Mouse (Mus musculus) intestine, embryonic 16.5 days (tissue): ENCODE results near the gene Vtn. TPM values are rescaled to one million over a fixed set of nuclear protein-coding genes. Genes with fewer than 3 reads are reported as not detected.
A peak's percentile ranks its signal among the peaks of the same experiment; 100 is the strongest.

ENCODE experiments used
- ATAC-seq: fragments of 200-750 bp; cut with Nextera tagmentation; 2 replicates; pipeline ENCODE4 v1.8.0; 2017; ENCODE audit warnings: moderate TSS enrichment, moderate library complexity
- H3K27ac ChIP-seq: fragments of 300-500 bp; sonication (generic); 2 replicates; pipeline ENCODE4 v1.5.1; 2014; ENCODE audit warnings: mild to moderate bottlenecking, low read length
- H3K27me3 ChIP-seq: fragments of 300-500 bp; sonication (generic); replicated peaks from 2 replicates; pipeline ENCODE4 v1.6.1; 2014; ENCODE audit warnings: low read length, control low read depth, mixed read lengths; ENCODE audit not compliant: control insufficient read depth, insufficient read depth
- H3K36me3 ChIP-seq: fragments of 300-500 bp; sonication (generic); 2 replicates; pipeline ENCODE4 v1.6.1; 2014; ENCODE audit warnings: low read length, control low read depth; ENCODE audit not compliant: control insufficient read depth, insufficient read depth
- H3K4me1 ChIP-seq: fragments of 300-500 bp; sonication (generic); 2 replicates; pipeline ENCODE4 v1.6.1; 2014; ENCODE audit warnings: low read length, control low read depth, mixed read lengths; ENCODE audit not compliant: control insufficient read depth, insufficient read depth
- H3K4me2 ChIP-seq: fragments of 300-500 bp; sonication (generic); 2 replicates; pipeline ENCODE4 v1.6.1; 2014; ENCODE audit warnings: low read depth, low read length, control low read depth
- H3K4me3 ChIP-seq: fragments of 300-500 bp; sonication (generic); 2 replicates; pipeline ENCODE4 v1.5.1; 2014; ENCODE audit warnings: mild to moderate bottlenecking, low read length
- H3K9ac ChIP-seq: fragments of 300-500 bp; sonication (generic); 2 replicates; pipeline ENCODE4 v1.6.1; 2014; ENCODE audit warnings: low read depth, low read length
- H3K9me3 ChIP-seq: fragments of 300-500 bp; sonication (generic); 2 replicates; pipeline ENCODE4 v1.6.1; 2016; ENCODE audit warnings: low read length, control low read depth; ENCODE audit not compliant: control insufficient read depth
- WGBS: fragments of 180-500 bp; shearing (Covaris S2); extraction: QIAGEN DNeasy Blood & Tissue Kit; methylation state at CpG from one replicate; pipeline ENCODE4 v1.1.7; 2014; 5-methylcytosine and 5-hydroxymethylcytosine counted together
- polyA plus RNA-seq: library from polyadenylated mRNA; unstranded; fragments of >200 nt; fragmentation: Nextera tagmentation; extraction: Ambion mirVana; gene quantifications from 2 replicates; pipeline ENCODE4 v1.2.1, GENCODE M21; 2015

Gene Vtn
- polyA plus RNA-seq, 1 experiment from 2014 or later, result 29.3 TPM

DNA sequence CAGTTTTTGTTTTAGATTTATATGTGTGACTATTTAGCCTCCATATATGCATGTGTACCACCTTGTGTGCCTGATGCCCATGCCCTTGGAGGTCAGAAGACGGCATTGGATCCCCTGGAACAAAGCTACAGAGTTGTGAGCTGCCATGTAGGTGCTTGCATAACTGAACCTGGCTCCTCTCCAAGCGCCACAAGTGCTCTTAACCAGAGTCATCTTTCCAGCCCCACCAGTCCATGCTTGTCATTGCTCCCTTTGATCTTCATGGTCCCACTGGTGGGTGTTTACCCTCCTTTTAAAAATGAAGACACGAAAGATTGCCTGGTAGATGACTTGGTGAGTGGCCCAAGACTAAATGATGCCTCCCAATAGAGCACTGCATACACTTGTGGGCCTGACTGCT is 41.5 kb downstream of the Vtn start:
- Histone ChIP-seq H3K27me3 (no peaks in the 10 kb centered on the region), H3K27ac (no peak overlapping the region), H3K4me3 (no peak overlapping the region), H3K4me2 (no peak overlapping the region), H3K36me3 (no peaks in the 10 kb centered on the region; the same call in 1 of the 2 replicates), H3K4me1 (peaks cover 15% of the 10 kb centered on the region), H3K9me3 (no peaks in the 10 kb centered on the region), H3K9ac (no peak overlapping the region)
- no peak for ATAC-seq
- 87% methylated on average over 3 of the region's 3 CpGs for WGBS

- Histone ChIP-seq H3K9me3 (no peaks in the 10 kb centered on the region), H3K4me2 (no peak overlapping the region), H3K9ac (no peak overlapping the region), H3K36me3 (no peaks in the 10 kb centered on the region; the same call in 1 of the 2 replicates), H3K4me1 (peaks cover 18% of the 10 kb centered on the region), H3K27ac (no peak overlapping the region), H3K27me3 (no peaks in the 10 kb centered on the region), H3K4me3 (no peak overlapping the region)
- 91% methylated on average over 7 of the region's 7 CpGs for WGBS
- no peak for ATAC-seq
Measured at GRCm38 (mm10) chr11:78544449-78545111, 45.7 kb downstream of the Vtn start.

- H3K36me3 ChIP-seq, result no peaks in the 10 kb centered on the region
- no peak overlapping the region for H3K27ac ChIP-seq
- no peak overlapping the region for H3K4me2 ChIP-seq
- WGBS, result 55% methylated on average over 8 of the region's 8 CpGs
- H3K27me3 ChIP-seq, result no peaks in the 10 kb centered on the region
- H3K4me3 ChIP-seq, result no peak overlapping the region
- H3K9ac ChIP-seq, result no peak overlapping the region
- peaks cover 20% of the 10 kb centered on the region for H3K4me1 ChIP-seq
- H3K9me3 ChIP-seq, result no peaks in the 10 kb centered on the region
- ATAC-seq, result no peak
Measured at GRCm38 (mm10) chr11:78545181-78545580, 46.3 kb downstream of the Vtn start.

DNA sequence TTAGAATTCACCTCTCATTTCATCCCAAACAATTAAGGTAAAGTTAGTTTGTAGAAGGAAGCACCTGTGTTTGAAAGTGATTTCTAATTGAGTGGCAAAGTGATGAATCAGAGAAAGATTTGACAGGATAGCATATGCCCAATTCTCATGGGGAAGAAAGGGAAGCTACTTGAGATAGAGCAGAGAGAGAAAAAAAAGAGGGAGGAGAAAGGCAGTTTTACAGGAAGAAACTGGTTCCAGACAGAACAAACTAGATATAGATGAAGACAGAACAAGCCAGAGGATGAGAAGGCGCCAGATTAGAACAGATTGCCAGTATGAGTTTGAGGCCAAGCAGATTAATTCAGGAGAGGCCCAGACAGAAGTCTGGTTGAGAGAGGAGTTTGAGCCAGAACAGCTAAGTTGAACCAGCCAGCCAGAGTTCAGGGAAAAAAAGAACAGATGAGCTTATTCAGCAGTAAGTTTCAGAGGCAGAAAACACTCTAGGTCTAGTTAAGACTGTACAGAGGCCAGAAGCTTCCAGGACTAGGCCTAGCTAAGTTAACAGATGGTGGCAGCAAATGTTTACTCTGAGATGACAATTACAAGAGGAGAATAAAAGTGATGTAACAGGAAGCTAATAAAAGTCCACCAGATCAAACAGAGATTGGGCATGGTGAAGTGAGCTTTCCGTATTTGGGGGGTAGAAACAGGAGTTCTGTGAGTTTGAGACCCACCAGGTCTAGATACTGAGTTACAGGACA is 49.0 kb downstream of the Vtn start:
- Histone ChIP-seq H3K27ac (0 out of 2 replicates have a peak overlapping the region, but pooled peaks have one; percentile 62), H3K36me3 (no peaks in the 10 kb centered on the region), H3K9ac (peak overlapping the region; percentile 18; the same call in 1 of the 2 replicates), H3K4me2 (peak overlapping the region; percentile 54), H3K27me3 (no peaks in the 10 kb centered on the region), H3K4me1 (peaks cover 20% of the 10 kb centered on the region), H3K4me3 (peak overlapping the region; percentile 12; the same call in 1 of the 2 replicates), H3K9me3 (no peaks in the 10 kb centered on the region)
- ATAC-seq, result no peak
- WGBS, result 61% methylated on average over 2 of the region's 2 CpGs

GRCm38 (mm10) chr11:78549491-78549987 is 50.6 kb downstream of the Vtn start:
- 3% methylated on average over 5 of the region's 5 CpGs for WGBS
- Histone ChIP-seq H3K9me3 (no peaks in the 10 kb centered on the region), H3K9ac (peak overlapping the region; percentile 78), H3K36me3 (no peaks in the 10 kb centered on the region), H3K4me2 (peak overlapping the region; percentile 54), H3K27ac (peak overlapping the region; percentile 84), H3K27me3 (no peaks in the 10 kb centered on the region), H3K4me3 (peak overlapping the region; percentile 68), H3K4me1 (peaks cover 20% of the 10 kb centered on the region)
- no peak for ATAC-seq

DNA sequence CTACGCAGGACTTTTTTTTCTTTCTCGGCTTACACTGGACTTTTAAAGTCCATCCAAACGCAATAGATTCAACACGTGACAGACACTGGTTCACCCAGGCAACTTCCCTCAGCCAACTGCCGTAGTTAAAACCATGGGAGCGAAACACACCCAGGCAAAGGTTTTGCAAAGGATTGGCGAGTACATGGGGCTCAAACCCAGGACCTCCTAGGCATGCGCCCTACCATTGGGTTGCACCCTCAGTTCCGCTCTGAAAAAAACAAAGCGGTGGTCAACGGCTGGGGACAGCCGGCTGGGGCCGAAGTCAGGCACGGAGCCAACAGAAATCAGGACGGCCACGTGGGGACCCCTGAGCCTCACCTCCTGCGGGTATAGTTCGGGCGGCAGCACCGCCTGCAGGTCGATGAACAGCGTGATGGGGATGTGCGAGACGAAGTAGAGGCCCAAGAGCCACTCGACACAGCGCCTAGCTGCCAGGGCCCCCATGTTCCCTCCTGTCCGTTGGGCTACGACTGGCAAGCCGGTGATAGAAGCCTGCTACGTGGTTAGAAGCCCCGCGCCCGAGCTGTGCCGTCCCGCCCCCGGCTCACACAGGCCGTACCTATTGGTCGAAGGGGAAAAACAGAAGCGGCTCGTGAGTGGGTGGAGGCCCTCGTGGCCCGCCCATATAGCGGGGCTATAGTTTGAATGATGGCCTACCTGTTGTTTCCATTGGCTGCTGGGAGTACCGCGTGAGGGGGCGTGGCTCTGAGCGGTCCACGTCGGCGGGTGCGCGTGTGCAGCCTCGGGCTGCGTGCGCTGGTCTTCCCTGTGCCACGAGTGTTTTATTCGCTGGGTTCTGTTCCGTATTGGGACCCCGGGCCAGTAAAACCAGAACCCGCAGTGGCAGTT is 51.5 kb downstream of the Vtn start, which contains the start of gene Tmem97:
TSS of gene Tmem97 (minus strand) at position 610 of the 891 bp plus-strand sequence.
- Histone ChIP-seq H3K9ac (peak within 1 kb of the TSS; percentile 78), H3K4me2 (peak within 1 kb of the TSS; percentile 72), H3K27ac (peak within 1 kb of the TSS; percentile 84), H3K4me1 (peaks cover 20% of the 10 kb centered on the region), H3K36me3 (no peaks in the 10 kb centered on the region), H3K4me3 (peak within 1 kb of the TSS; percentile 68), H3K27me3 (no peaks in the 10 kb centered on the region), H3K9me3 (no peaks in the 10 kb centered on the region)
- WGBS, result under 1% methylated on average over 60 of the region's 60 CpGs
- ATAC-seq, result peak; percentile 99

DNA sequence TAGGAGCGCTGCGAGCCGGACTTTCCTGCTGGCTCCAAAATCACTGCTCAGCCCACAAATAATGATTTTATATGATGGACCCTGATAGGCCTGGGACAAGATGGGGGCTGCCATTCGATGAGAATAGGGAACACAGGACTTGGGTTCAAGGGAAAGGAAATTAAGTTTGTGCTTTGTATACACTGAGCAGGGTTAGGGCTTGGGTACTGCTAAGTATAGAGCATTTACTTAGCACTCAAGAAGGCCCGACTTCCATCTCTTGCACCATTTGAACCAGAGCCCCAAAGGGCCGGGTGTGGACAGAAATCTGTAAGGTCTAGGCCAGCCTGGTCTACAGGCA is 52.1 kb downstream of the Vtn start:
- WGBS, result 35% methylated on average over 6 of the region's 6 CpGs
- no peaks in the 10 kb centered on the region for H3K36me3 ChIP-seq
- H3K9ac ChIP-seq, result peak overlapping the region; percentile 73
- no peaks in the 10 kb centered on the region for H3K27me3 ChIP-seq
- peak overlapping the region; percentile 68 for H3K4me3 ChIP-seq
- no peaks in the 10 kb centered on the region for H3K9me3 ChIP-seq
- ATAC-seq, result peak; percentile 23
- peak overlapping the region; percentile 72 for H3K4me2 ChIP-seq
- H3K4me1 ChIP-seq, result peaks cover 20% of the 10 kb centered on the region
- H3K27ac ChIP-seq, result peak overlapping the region; percentile 78; the same call in 1 of the 2 replicates
